Mouse (Mus musculus) intestine, embryonic 15.5 days (tissue): ENCODE data around the gene Poldip2. TPM values are rescaled to one million over a fixed set of nuclear protein-coding genes. Genes with fewer than 3 reads are reported as not detected.
"Not testable (repeated sequence)": the region's sequence is repeated elsewhere in the genome, so short reads cannot be mapped to it uniquely, and the experiment has no call there.

ENCODE experiments used
- ATAC-seq: fragments of 200-750 bp; cut with Nextera tagmentation; 2 replicates; pipeline ENCODE4 v1.8.0; 2017; ENCODE audit warnings: moderate TSS enrichment, moderate library complexity
- H3K27ac ChIP-seq: fragments of 300-500 bp; sonication (generic); 2 replicates; pipeline ENCODE4 v1.5.1; 2015; ENCODE audit warnings: mild to moderate bottlenecking, inconsistent platforms
- H3K27me3 ChIP-seq: fragments of 300-500 bp; sonication (generic); replicated peaks from 2 replicates; pipeline ENCODE4 v1.6.1; 2015; ENCODE audit warnings: inconsistent platforms
- H3K36me3 ChIP-seq: fragments of 300-500 bp; sonication (generic); 2 replicates; pipeline ENCODE4 v1.6.1; 2015; ENCODE audit warnings: inconsistent platforms
- H3K4me1 ChIP-seq: fragments of 300-500 bp; sonication (generic); replicated peaks from 2 replicates; pipeline ENCODE4 v1.6.1; 2015; ENCODE audit warnings: inconsistent platforms
- H3K4me2 ChIP-seq: fragments of 300-500 bp; sonication (generic); replicated peaks from 2 replicates; pipeline ENCODE4 v1.6.1; 2015; ENCODE audit warnings: mild to moderate bottlenecking, inconsistent platforms
- H3K4me3 ChIP-seq: fragments of 300-500 bp; sonication (generic); replicated peaks from 2 replicates; pipeline ENCODE4 v1.5.1; 2015; ENCODE audit warnings: inconsistent platforms
- H3K9ac ChIP-seq: fragments of 300-500 bp; sonication (generic); 2 replicates; pipeline ENCODE4 v1.6.1; 2015; ENCODE audit warnings: inconsistent platforms
- H3K9me3 ChIP-seq: fragments of 300-500 bp; sonication (generic); 2 replicates; pipeline ENCODE4 v1.6.1; 2016; ENCODE audit warnings: inconsistent platforms
- WGBS: fragments of 180-500 bp; shearing (Covaris S2); methylation state at CpG from one replicate; pipeline ENCODE4 v1.1.7; 2015; 5-methylcytosine and 5-hydroxymethylcytosine counted together
- polyA plus RNA-seq: library from polyadenylated mRNA; unstranded; fragments of >200 nt; fragmentation: Nextera tagmentation; extraction: Ambion mirVana; gene quantifications from 2 replicates; pipeline ENCODE4 v1.2.1, GENCODE M21; 2015

Poldip2 gene
- polyA plus RNA-seq, 1 experiment from 2014 or later: 149 TPM

DNA sequence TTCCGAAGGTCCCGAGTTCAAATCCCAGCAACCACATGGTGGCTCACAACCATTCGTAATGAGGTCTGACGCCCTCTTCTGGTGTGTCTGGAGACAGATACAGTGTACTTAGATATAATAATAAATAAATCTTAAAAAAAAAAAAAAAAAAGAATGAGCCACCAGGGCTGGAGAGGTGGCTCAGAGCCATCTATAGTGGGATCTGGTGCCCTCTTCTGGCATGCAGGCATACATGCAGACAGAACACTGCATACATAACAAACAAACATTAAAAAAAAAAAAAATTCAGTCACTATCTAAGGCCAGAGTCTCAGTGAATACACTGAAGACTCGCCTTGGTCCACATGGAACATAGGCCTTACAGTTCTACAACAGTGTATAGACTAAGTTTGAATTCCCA, 2.8 kb upstream of the Poldip2 start:
- H3K36me3 ChIP-seq: peaks cover 11% of the 10 kb centered on the region; the same call in 1 of the 2 replicates
- no peaks in the 10 kb centered on the region for H3K9me3 ChIP-seq
- H3K4me1 ChIP-seq: peaks cover 12% of the 10 kb centered on the region
- ATAC-seq: no peak
- WGBS: 77% methylated on average over 5 of the region's 5 CpGs
- H3K4me2 ChIP-seq: no peak overlapping the region
- H3K9ac ChIP-seq: no peak overlapping the region
- H3K27me3 ChIP-seq: no peaks in the 10 kb centered on the region
- H3K27ac ChIP-seq: no peak overlapping the region
- no peak overlapping the region for H3K4me3 ChIP-seq

DNA sequence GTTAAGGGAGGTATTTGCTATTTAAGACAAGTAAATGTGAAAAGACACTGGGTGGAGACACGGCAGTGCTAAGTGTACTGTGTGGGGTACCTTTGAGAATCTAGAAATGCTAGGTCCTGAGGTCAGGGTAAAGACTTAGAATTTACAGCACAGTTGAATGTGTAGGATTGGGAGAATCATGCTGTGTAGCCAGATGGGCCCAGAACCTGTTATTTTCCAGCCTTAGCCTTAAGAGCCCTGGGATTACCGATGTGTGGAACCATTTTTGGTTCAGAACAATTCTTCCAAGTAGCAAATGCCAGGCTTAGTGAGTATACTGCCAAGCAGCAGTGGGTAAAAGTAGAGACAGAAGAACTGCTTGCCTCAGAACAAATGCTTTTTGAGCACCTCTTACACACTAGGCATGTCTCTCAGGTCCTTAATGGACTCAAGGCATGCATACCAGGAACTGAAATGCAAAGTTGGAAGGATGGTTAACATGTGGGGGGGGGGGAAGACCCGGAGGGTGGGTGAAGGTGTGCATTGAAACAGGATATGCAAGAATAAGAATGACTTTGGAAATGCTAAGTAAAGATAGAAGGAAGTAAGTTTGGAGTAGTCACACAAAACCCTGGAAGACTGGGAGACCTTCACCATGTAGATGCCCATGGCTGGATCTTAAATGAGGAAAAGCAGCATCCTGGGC, 1.3 kb downstream of the Poldip2 start:
- H3K4me3 ChIP-seq: peak overlapping the region; percentile 70
- H3K9me3 ChIP-seq: no peaks in the 10 kb centered on the region
- H3K4me2 ChIP-seq: peak overlapping the region; percentile 86
- peaks cover 12% of the 10 kb centered on the region for H3K4me1 ChIP-seq
- no peaks in the 10 kb centered on the region for H3K27me3 ChIP-seq
- 75% methylated on average over 3 of the region's 3 CpGs for WGBS
- H3K27ac ChIP-seq: no peak overlapping the region
- ATAC-seq: no peak
- peak overlapping the region; percentile 89; the same call in 1 of the 2 replicates for H3K9ac ChIP-seq
- H3K36me3 ChIP-seq: peaks cover 34% of the 10 kb centered on the region

DNA sequence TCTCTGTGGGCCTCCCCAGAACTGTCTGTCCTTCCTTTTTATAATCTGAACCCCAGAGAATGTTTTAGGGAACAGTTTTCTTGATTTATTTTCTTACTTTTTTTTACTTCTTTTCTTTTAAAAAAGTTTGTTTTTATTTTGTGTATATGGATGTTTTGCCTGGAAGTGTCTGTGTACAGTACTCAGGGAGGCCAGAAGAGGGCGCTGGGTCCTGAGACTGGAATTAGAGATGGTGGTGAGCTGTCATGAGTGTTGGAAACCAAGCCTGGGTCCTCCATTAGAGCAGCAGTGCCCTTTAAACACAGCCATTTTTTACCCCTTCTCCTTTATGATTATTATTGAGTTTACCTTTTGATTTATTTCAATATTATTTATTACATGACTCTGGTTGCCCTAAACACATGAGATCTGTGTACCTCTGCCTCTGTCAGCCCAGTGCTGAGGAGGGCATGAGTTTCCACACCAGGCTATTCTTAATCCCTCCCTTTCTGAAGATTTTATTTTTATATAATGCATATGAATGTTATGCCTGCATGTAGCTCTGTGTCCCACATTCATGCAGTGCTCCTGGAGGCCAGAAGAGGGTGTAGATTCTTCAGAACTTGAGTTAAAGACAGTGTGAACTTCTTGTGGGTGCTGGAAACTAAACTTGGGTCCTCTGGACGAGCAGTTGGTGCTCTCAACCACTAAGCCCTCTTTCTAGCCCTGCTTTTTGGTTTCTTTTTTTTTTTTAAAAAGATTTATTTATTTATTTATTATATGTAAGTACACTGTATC, 3.7 kb downstream of the Poldip2 start:
- ATAC-seq: no peak
- 67% methylated on average over 2 of the region's 2 CpGs for WGBS
- Histone ChIP-seq H3K4me1 (peaks cover 12% of the 10 kb centered on the region), H3K36me3 (peaks cover 46% of the 10 kb centered on the region), H3K9ac (no peak overlapping the region), H3K4me3 (no peak overlapping the region), H3K27me3 (no peaks in the 10 kb centered on the region), H3K27ac (no peak overlapping the region), H3K4me2 (no peak overlapping the region), H3K9me3 (no peaks in the 10 kb centered on the region)

DNA sequence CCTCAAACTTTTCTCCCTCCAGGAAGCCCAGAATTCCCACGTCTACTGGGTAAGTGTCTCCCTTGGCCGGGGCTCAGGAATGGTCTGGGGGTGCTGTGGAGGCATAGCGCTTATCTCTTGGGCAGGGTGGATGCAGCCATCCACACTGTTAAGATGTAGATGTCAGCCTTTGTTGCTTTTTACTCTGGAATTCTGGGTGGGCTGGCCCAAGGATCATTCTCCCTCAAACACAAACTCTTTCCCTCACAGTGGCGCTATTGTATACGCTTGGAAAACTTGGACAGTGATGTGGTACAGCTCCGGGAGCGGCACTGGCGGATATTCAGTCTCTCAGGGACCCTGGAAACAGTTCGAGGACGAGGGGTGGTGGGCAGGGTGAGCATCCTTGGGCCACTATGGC, 6.9 kb downstream of the Poldip2 start:
- Histone ChIP-seq H3K9ac (no peak overlapping the region), H3K4me1 (no peaks in the 10 kb centered on the region), H3K27ac (no peak overlapping the region), H3K4me2 (no peak overlapping the region), H3K9me3 (no peaks in the 10 kb centered on the region), H3K4me3 (no peak overlapping the region), H3K27me3 (no peaks in the 10 kb centered on the region), H3K36me3 (peaks cover 76% of the 10 kb centered on the region)
- 89% methylated on average over 10 of the region's 10 CpGs for WGBS
- no peak for ATAC-seq

DNA sequence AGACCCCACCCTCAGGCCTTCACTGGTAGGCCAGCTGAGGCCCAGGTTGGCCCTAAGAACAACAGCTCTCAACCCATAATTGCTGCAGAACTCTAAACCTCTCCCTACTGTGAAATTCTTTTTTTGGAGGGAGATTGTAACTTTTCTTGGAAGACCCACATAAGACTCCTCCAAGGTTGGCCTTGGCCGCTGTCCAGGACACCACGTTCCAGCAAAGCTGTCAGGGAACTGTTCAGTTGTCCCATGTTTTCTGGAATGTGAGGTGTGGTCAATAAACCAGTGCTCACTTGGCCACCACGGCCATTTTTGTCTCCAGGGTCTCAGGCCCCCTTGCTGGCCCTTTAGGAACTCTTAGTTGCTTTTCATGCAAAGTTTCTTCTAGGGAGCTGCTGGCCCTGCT, 9.9 kb downstream of the Poldip2 start:
- no peaks in the 10 kb centered on the region for H3K9me3 ChIP-seq
- no peak overlapping the region for H3K27ac ChIP-seq
- no peaks in the 10 kb centered on the region for H3K4me1 ChIP-seq
- ATAC-seq: no peak
- H3K4me3 ChIP-seq: no peak overlapping the region
- H3K9ac ChIP-seq: no peak overlapping the region
- no peak overlapping the region for H3K4me2 ChIP-seq
- H3K36me3 ChIP-seq: peaks cover 71% of the 10 kb centered on the region
- WGBS: 85% methylated on average over 3 of the region's 3 CpGs
- no peaks in the 10 kb centered on the region for H3K27me3 ChIP-seq

DNA sequence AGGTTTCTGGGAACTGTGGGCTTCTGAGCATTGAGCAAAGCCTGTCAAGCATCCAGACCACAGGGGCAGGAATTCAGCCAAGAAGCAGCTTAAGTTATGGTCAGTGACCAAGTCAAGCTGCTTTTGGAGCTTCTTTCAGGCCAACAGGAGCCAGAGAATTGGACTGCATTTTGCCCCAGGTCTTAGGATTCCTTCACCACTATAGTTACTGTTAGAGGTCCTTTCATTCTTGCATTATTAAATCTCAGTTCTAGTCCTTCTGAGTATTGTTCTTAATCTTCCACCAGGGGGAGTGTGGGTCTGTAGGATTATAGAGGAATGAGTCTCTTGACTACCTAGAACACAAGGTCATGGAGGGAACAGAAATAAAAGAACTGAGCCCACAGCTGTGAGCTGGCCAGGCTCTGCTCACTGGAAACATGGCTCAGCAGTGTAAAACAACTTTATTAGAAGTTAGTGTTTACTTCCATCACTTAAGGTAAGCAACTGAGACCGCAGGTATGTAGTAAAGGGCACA, 10.5 kb downstream of the Poldip2 start:
- H3K27me3 ChIP-seq: no peaks in the 10 kb centered on the region
- no peaks in the 10 kb centered on the region for H3K9me3 ChIP-seq
- WGBS: 79% methylated on average over 1 of the region's 1 CpGs
- H3K9ac ChIP-seq: no peak overlapping the region
- H3K4me2 ChIP-seq: no peak overlapping the region
- ATAC-seq: no peak
- no peak overlapping the region for H3K27ac ChIP-seq
- no peaks in the 10 kb centered on the region for H3K4me1 ChIP-seq
- peaks cover 73% of the 10 kb centered on the region for H3K36me3 ChIP-seq
- no peak overlapping the region for H3K4me3 ChIP-seq

DNA sequence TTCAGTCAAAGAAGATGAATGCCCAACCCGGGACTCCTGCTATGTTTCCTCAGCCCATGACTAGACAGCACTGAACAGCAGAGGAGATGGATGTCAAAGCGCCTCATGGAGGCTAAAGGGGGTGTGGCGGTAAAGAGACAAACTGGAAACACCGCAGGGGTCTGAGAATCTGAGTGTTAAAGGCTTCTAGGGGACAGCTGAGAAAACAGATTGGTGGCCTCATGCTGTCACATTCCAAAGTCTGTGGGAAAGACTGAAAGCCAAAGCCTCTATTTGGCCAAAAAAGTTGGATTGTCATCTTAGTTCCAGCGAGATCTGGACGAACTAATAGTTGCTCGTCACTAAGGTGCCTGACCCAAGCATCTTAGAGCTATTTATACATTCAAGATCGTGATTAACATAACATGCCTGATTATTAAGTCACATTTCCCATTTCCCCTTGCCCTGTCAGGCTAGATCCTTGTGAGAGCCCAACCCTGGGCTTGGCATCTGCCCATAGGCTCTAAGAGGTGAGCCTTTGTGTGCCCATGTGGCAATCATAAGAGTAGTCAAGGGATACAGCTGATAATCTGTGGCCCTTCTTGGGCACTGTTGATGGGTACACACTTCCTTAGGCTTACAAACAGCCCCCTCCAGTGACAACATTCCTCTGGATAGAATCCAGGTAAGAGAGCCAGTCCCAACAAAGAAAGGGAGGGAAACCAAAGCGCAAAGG, 11.4 kb downstream of the Poldip2 start:
- peaks cover 75% of the 10 kb centered on the region for H3K36me3 ChIP-seq
- H3K27ac ChIP-seq: no peak overlapping the region
- H3K9ac ChIP-seq: no peak overlapping the region
- WGBS: 87% methylated on average over 9 of the region's 9 CpGs
- no peaks in the 10 kb centered on the region for H3K9me3 ChIP-seq
- no peaks in the 10 kb centered on the region for H3K4me1 ChIP-seq
- no peaks in the 10 kb centered on the region for H3K27me3 ChIP-seq
- no peak overlapping the region for H3K4me2 ChIP-seq
- no peak for ATAC-seq
- H3K4me3 ChIP-seq: no peak overlapping the region

DNA sequence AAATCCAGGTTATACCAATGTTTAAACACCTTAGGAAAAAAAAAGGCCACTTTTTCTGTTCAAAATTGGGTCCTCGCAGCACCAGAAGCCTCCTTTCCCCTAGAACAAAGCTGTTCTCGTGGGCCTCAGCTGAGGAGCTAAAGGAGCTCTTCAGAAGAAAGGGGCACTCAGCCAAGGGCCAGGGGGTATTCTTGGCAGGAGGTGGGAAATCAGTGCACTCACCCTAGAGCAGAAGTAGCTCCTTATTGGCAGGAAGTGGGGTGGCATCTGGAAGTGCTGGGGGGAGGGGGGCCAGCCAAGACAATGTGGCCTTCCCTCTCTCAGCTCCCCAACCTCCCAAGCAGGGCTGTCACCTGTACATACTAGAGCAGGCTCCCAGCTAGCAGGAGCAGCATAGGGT, 12.8 kb downstream of the Poldip2 start:
- no peak overlapping the region for H3K4me3 ChIP-seq
- H3K36me3 ChIP-seq: peaks cover 70% of the 10 kb centered on the region
- WGBS: 75% methylated on average over 2 of the region's 2 CpGs
- no peaks in the 10 kb centered on the region for H3K9me3 ChIP-seq
- no peak for ATAC-seq
- no peak overlapping the region for H3K4me2 ChIP-seq
- H3K4me1 ChIP-seq: no peaks in the 10 kb centered on the region
- no peak overlapping the region for H3K9ac ChIP-seq
- no peak overlapping the region for H3K27ac ChIP-seq
- H3K27me3 ChIP-seq: no peaks in the 10 kb centered on the region

DNA sequence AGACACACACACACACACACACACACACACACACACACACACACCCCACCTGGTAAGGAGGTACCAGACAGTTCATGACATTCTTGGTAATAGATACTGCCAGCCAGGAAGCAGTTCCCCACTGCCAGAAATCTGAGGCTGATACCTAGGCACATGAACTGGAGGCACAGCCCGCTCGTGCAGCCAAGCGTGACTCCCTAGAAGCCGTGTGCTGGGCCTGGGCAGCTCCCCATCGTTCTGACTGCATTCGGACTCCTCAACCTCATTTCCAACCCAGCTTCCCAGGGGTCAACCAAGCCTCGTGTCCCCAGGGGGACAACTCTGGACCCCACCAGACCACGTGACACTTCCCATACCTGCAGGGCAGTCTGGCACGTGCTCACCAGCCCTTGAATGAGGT, 16.7 kb downstream of the Poldip2 start:
- Histone ChIP-seq H3K27ac (no peak overlapping the region), H3K36me3 (peaks cover 42% of the 10 kb centered on the region)

DNA sequence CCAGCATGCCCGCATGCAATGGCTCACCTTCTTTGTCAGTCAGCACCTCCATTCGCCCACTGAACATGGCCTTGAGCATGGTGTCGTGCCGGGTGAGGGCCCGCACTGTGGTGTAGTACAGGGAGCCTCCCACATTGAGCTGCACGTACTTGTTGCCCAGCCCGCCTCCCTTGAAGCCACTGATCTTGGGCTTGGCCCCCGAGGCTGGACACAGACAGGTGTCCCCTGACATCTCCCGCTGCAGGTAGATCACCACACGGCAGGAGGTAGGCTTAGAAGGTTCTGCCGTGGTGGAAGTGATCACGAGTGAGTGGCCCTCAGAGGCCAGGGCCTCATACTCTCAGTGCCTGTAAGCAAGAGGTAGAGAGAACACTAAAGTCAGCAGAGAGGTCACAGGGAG, 18.0 kb downstream of the Poldip2 start:
- Histone ChIP-seq H3K36me3 (peaks cover 30% of the 10 kb centered on the region), H3K4me1 (peaks cover 7% of the 10 kb centered on the region; the same call in 1 of the 2 replicates), H3K4me2 (no peak overlapping the region), H3K4me3 (no peak overlapping the region), H3K9me3 (no peaks in the 10 kb centered on the region), H3K27me3 (no peaks in the 10 kb centered on the region), H3K9ac (no peak overlapping the region), H3K27ac (no peak overlapping the region)
- WGBS: 89% methylated on average over 12 of the region's 12 CpGs
- ATAC-seq: no peak

More for the DNA sequence above, 16.7 kb downstream of the Poldip2 start:
- no peaks in the 10 kb centered on the region for H3K4me1 ChIP-seq
- no peak overlapping the region for H3K4me3 ChIP-seq
- no peak for ATAC-seq
- H3K27me3 ChIP-seq: no peaks in the 10 kb centered on the region
- no peak overlapping the region for H3K4me2 ChIP-seq
- 88% methylated on average over 9 of the region's 9 CpGs for WGBS
- no peak overlapping the region for H3K9ac ChIP-seq
- H3K9me3 ChIP-seq: no peaks in the 10 kb centered on the region

DNA sequence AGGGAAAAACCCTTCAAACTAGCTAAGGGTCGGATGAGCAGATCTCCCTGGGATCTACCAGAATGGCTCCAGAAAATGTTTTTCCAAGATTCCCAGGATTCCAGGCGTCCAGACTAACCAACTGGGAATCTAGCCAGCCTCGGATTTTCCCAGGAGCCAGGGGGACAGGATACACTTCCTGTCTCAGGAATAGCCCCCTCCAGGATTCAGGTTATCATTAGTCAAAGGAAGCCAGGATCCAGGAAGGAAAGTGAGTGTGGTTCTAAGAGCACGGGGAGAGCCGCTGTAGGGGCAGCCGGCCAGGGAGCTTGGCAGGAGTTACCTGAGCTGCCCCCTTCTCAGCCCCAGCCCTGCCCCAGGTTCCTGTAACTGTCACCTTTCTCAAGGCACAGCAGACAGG, 19.1 kb downstream of the Poldip2 start:
- no peaks in the 10 kb centered on the region for H3K9me3 ChIP-seq
- WGBS: 61% methylated on average over 6 of the region's 6 CpGs
- H3K27me3 ChIP-seq: no peaks in the 10 kb centered on the region
- 0 out of 2 replicates have a peak overlapping the region, but pooled peaks have one; percentile 54 for H3K27ac ChIP-seq
- no peak overlapping the region for H3K9ac ChIP-seq
- no peak for ATAC-seq
- H3K4me1 ChIP-seq: peaks cover 9% of the 10 kb centered on the region; the same call in 1 of the 2 replicates
- H3K4me3 ChIP-seq: no peak overlapping the region
- H3K36me3 ChIP-seq: peaks cover 26% of the 10 kb centered on the region
- no peak overlapping the region for H3K4me2 ChIP-seq

DNA sequence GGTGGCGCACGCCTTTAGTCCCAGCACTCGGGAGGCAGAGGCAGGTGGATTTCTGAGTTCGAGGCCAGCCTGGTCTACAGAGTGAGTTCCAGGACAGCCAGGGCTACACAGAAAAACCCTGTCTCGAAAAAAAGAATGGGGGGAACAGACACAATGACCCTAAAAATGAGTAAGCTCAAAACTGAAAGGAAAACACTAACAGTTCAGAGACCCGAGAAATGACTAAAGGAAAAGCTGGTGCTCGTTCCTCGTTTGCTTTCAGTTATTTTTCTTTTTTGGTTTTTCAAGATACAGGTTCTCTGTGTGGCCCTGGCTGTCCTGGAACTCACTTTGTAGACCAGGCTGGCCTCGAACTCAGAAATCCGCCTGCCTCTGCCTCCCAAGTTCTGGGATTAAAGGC, 19.5 kb downstream of the Poldip2 start:
- ATAC-seq, H3K4me1 ChIP-seq, H3K4me3 ChIP-seq, H3K9me3 ChIP-seq, H3K4me2 ChIP-seq, H3K27me3 ChIP-seq, H3K9ac ChIP-seq: not testable (repeated sequence)
- Histone ChIP-seq H3K36me3 (peaks cover 24% of the 10 kb centered on the region), H3K27ac (0 out of 2 replicates have a peak overlapping the region, but pooled peaks have one; percentile 54)
- 93% methylated on average over 10 of the region's 10 CpGs for WGBS
